Mouse (Mus musculus): ENCODE measurements around the gene Ptprg.

DNA sequence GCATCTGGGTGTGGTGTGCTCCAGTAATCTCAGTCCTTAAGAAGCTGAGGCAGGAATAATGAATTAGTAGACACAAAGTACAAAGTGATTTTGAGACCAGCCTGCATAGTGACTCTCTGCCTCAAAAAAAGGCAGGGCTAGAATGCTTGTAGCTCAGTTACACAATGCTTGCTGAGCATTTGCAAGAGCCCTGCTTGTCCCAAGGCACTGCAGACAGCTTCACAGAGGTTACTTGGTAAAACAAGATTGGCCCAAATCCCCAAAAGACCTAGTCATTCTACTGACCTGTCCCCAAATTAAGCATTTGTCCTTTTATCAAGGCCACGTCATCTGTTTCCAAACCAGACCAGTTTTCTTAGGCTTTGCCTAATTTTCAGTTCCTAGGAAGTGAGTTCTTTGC lies 190.4 kb downstream of the Ptprg start:
- TF ChIP-seq CTCF (IDR thresholded peaks at IDR 0.05) (no peak), POLR2A (IDR thresholded peaks at IDR 0.05; ENCODE audit: insufficient read depth, low read depth, low read length) (no peak)
